Comparison of ENCODE assay signal across 14 mouse cellular contexts in genomic region chr2:93091679-93092078, GRCm38 (mm10). TPM values are rescaled to one million over a fixed set of nuclear protein-coding genes. Genes with fewer than 3 reads are reported as not detected.
A peak's percentile ranks its signal among the peaks of the same experiment; 100 is the strongest.
DNase-seq lines count a peak whose midpoint lies in the region; ATAC-seq and TF ChIP-seq lines count a peak whose summit lies in the region.
"Had no signal": no experiment of that assay in that cellular context is flagged by ENCODE, and none has a peak within 500 bp of the region (broad histone marks: within the 10 kb centered on the region; RNA-seq: fewer than 3 reads in every experiment).

No protein-coding gene starts in this region.

- WGBS in forebrain, embryonic 11.5 days, result 49% methylated on average over 2 of the region's 2 CpGs
- 18% methylated on average over 2 of the region's 2 CpGs for WGBS in hindbrain, embryonic 14.5 days
- 31% methylated on average over 2 of the region's 2 CpGs for WGBS in midbrain, postnatal 0 days
- WGBS in intestine, embryonic 16.5 days, result 63% methylated on average over 2 of the region's 2 CpGs

- 0 out of 2 replicates have a peak overlapping the region, but pooled peaks have one; percentile 18 for H3K27ac ChIP-seq in forebrain, embryonic 11.5 days (ENCODE audit: low read depth, low read length)
- no peak overlapping the region for H3K27ac ChIP-seq in hindbrain, embryonic 14.5 days
- H3K27ac ChIP-seq in midbrain, postnatal 0 days (ENCODE audit: low read depth, low read length), result no peak overlapping the region
- no peak overlapping the region for H3K27ac ChIP-seq in intestine, embryonic 16.5 days (ENCODE audit: low read length)
- H3K27ac ChIP-seq: heart, embryonic 15.5 days; limb, embryonic 15.5 days had no signal

- no peak overlapping the region for H3K9ac ChIP-seq in forebrain, embryonic 11.5 days (ENCODE audit: low read length)
- no peak overlapping the region for H3K9ac ChIP-seq in hindbrain, embryonic 14.5 days
- H3K9ac ChIP-seq in midbrain, postnatal 0 days (replicated peaks; ENCODE audit: low read length, poor library complexity, severe bottlenecking), result no peak overlapping the region
- no peak overlapping the region for H3K9ac ChIP-seq in intestine, embryonic 16.5 days (ENCODE audit: low read depth, low read length)
- H3K9ac ChIP-seq: heart, embryonic 15.5 days; limb, embryonic 15.5 days had no signal

- ATAC-seq in forebrain, embryonic 11.5 days (replicated peaks; ENCODE audit: low FRiP score), result peak; percentile 72
- ATAC-seq in hindbrain, embryonic 14.5 days (ENCODE audit: low FRiP score), result peak; percentile 51; the same call in 1 of the 2 replicates
- ATAC-seq in midbrain, postnatal 0 days (ENCODE audit: low FRiP score), result no peak
- ATAC-seq in megakaryocyte progenitor cell, adult 5-6 weeks (replicated peaks; ENCODE audit: poor library complexity), result no peak
- ATAC-seq in intestine, embryonic 16.5 days, result no peak
- ATAC-seq: inflammation-experienced regulatory T-cells, adult 6 months had no signal

- no peak overlapping the region for H3K4me3 ChIP-seq in forebrain, embryonic 11.5 days (ENCODE audit: low read depth, low read length)
- no peak overlapping the region for H3K4me3 ChIP-seq in hindbrain, embryonic 14.5 days (replicated peaks; ENCODE audit: low read length)
- no peak overlapping the region for H3K4me3 ChIP-seq in midbrain, postnatal 0 days (ENCODE audit: low read depth, low read length)
- H3K4me3 ChIP-seq in intestine, embryonic 16.5 days (ENCODE audit: low read length), result no peak overlapping the region
- H3K4me3 ChIP-seq: heart, embryonic 15.5 days; limb, embryonic 15.5 days had no signal

- peak; percentile 42 to 68 for DNase-seq in cerebellum, postnatal 10 days
- no peak for DNase-seq in cerebellum, postnatal 25 days
- DNase-seq in forebrain, embryonic 11.5 days (ENCODE audit: low spot score), result peak; percentile 67
- no peak for DNase-seq in hindbrain, embryonic 14.5 days (ENCODE audit: low spot score)
- peak; percentile 71 for DNase-seq in midbrain, postnatal 0 days (ENCODE audit: low spot score)
- no peak for DNase-seq in frontal cortex, adult 2 months (ENCODE audit: extremely low spot score in 1 of 2, low spot score in 1 of 2)
- DNase-seq: adrenal gland, adult 8-10 months; lung, postnatal 10 days; right cerebral cortex, adult 18-20 months had no signal

- no peaks in the 10 kb centered on the region for H3K9me3 ChIP-seq in forebrain, embryonic 11.5 days (ENCODE audit: control insufficient read depth, low read length)
- H3K9me3 ChIP-seq in hindbrain, embryonic 14.5 days (ENCODE audit: control insufficient read depth, low read length), result no peaks in the 10 kb centered on the region
- H3K9me3 ChIP-seq in midbrain, postnatal 0 days (ENCODE audit: low read length), result no peaks in the 10 kb centered on the region
- H3K9me3 ChIP-seq in intestine, embryonic 16.5 days (ENCODE audit: control insufficient read depth, low read length), result no peaks in the 10 kb centered on the region
- H3K9me3 ChIP-seq: heart, embryonic 15.5 days; limb, embryonic 15.5 days had no signal

- no peak overlapping the region for H3K4me2 ChIP-seq in forebrain, embryonic 11.5 days (ENCODE audit: low read depth, low read length, severe bottlenecking)
- H3K4me2 ChIP-seq in hindbrain, embryonic 14.5 days (replicated peaks), result no peak overlapping the region
- H3K4me2 ChIP-seq in midbrain, postnatal 0 days (ENCODE audit: low read depth, low read length, poor library complexity, severe bottlenecking), result no peak overlapping the region
- H3K4me2 ChIP-seq in intestine, embryonic 16.5 days (ENCODE audit: low read depth, low read length), result no peak overlapping the region
- H3K4me2 ChIP-seq: heart, embryonic 15.5 days; limb, embryonic 15.5 days had no signal

- H3K27me3 ChIP-seq in forebrain, embryonic 11.5 days (ENCODE audit: control insufficient read depth, insufficient read depth, low read length), result no peaks in the 10 kb centered on the region
- no peaks in the 10 kb centered on the region for H3K27me3 ChIP-seq in hindbrain, embryonic 14.5 days (ENCODE audit: control insufficient read depth, insufficient read depth, low read length)
- H3K27me3 ChIP-seq in midbrain, postnatal 0 days (ENCODE audit: insufficient read depth, low read length), result no peaks in the 10 kb centered on the region
- no peaks in the 10 kb centered on the region for H3K27me3 ChIP-seq in intestine, embryonic 16.5 days (replicated peaks; ENCODE audit: control insufficient read depth, insufficient read depth, low read length)

- H3K36me3 ChIP-seq in forebrain, embryonic 11.5 days (ENCODE audit: control insufficient read depth, insufficient read depth, low read length), result no peaks in the 10 kb centered on the region
- H3K36me3 ChIP-seq in hindbrain, embryonic 14.5 days (replicated peaks; ENCODE audit: control insufficient read depth, insufficient read depth), result no peaks in the 10 kb centered on the region
- H3K36me3 ChIP-seq in midbrain, postnatal 0 days (ENCODE audit: insufficient read depth, low read length), result no peaks in the 10 kb centered on the region
- H3K36me3 ChIP-seq in intestine, embryonic 16.5 days (ENCODE audit: control insufficient read depth, insufficient read depth, low read length), result no peaks in the 10 kb centered on the region
- H3K36me3 ChIP-seq: heart, embryonic 15.5 days; limb, embryonic 15.5 days had no signal

- TF ChIP-seq CTCF in midbrain, postnatal 0 days (IDR thresholded peaks at IDR 0.05), result no peak

- peaks cover 7% of the 10 kb centered on the region for H3K4me1 ChIP-seq in forebrain, embryonic 11.5 days (replicated peaks; ENCODE audit: control insufficient read depth, insufficient read depth, low read length)
- H3K4me1 ChIP-seq in hindbrain, embryonic 14.5 days (replicated peaks; ENCODE audit: control insufficient read depth, insufficient read depth, low read length), result peaks cover 9% of the 10 kb centered on the region
- H3K4me1 ChIP-seq in midbrain, postnatal 0 days (ENCODE audit: insufficient read depth, low read length), result no peaks in the 10 kb centered on the region
- peaks cover 6% of the 10 kb centered on the region; the same call in 1 of the 2 replicates for H3K4me1 ChIP-seq in intestine, embryonic 16.5 days (ENCODE audit: control insufficient read depth, insufficient read depth, low read length)
- H3K4me1 ChIP-seq: limb, embryonic 15.5 days had no signal

RNA-seq across cellular contexts. Expression of gene Prdm11, which starts 45.7 kb away (rescaled TPM):
- polyA plus RNA-seq in forebrain, embryonic 11.5 days (2014; fragmentation: Nextera tagmentation; extraction: Ambion mirVana), result 1.8 and 1.9 TPM in 2 replicates
- 1.8 and 2.5 TPM in 2 replicates for polyA plus RNA-seq in hindbrain, embryonic 14.5 days (2014; fragmentation: Nextera tagmentation; extraction: Ambion mirVana)
- 12.2 and 14.2 TPM in 2 replicates for total RNA-seq in midbrain, postnatal 0 days (2014; rRNA removed)
- 2.1 and 2.6 TPM in 2 replicates for polyA plus RNA-seq in midbrain, postnatal 0 days (2015; fragmentation: Nextera tagmentation; extraction: Ambion mirVana)
- total RNA-seq in megakaryocyte progenitor cell, adult 5-6 weeks (2015), result 3.5 and 5.1 TPM in 2 replicates
- total RNA-seq in megakaryocyte progenitor cell, adult 5-6 weeks (2017), result 4.6 and 5.6 TPM in 2 replicates
- 7.9 and 8.0 TPM in 2 replicates for polyA plus RNA-seq in frontal cortex, adult 2 months (2012; rRNA removed)
- polyA plus RNA-seq in intestine, embryonic 16.5 days (2015; fragmentation: Nextera tagmentation; extraction: Ambion mirVana), result 7.1 and 7.3 TPM in 2 replicates

Comparison
In these comparisons a context has a peak if more than half of its experiments do, and no peak if none do; other contexts are left out.
1. DNase-seq: peak in cerebellum, postnatal 10 days (2 of 2), forebrain, embryonic 11.5 days (single experiment) and midbrain, postnatal 0 days (single experiment); none in cerebellum, postnatal 25 days (0 of 2), hindbrain, embryonic 14.5 days (single experiment) and frontal cortex, adult 2 months (0 of 2).
2. ATAC-seq: peak in forebrain, embryonic 11.5 days (single experiment) and hindbrain, embryonic 14.5 days (single experiment); none in midbrain, postnatal 0 days (single experiment), megakaryocyte progenitor cell, adult 5-6 weeks (single experiment) and intestine, embryonic 16.5 days (single experiment).